Mouse (Mus musculus): ENCODE results near the gene Pamr1. TPM values are rescaled to one million over a fixed set of nuclear protein-coding genes. Genes with fewer than 3 reads are reported as not detected.

Pamr1 gene
- total RNA-seq, 1 experiment from 2014 or later: 4.8 TPM

DNA sequence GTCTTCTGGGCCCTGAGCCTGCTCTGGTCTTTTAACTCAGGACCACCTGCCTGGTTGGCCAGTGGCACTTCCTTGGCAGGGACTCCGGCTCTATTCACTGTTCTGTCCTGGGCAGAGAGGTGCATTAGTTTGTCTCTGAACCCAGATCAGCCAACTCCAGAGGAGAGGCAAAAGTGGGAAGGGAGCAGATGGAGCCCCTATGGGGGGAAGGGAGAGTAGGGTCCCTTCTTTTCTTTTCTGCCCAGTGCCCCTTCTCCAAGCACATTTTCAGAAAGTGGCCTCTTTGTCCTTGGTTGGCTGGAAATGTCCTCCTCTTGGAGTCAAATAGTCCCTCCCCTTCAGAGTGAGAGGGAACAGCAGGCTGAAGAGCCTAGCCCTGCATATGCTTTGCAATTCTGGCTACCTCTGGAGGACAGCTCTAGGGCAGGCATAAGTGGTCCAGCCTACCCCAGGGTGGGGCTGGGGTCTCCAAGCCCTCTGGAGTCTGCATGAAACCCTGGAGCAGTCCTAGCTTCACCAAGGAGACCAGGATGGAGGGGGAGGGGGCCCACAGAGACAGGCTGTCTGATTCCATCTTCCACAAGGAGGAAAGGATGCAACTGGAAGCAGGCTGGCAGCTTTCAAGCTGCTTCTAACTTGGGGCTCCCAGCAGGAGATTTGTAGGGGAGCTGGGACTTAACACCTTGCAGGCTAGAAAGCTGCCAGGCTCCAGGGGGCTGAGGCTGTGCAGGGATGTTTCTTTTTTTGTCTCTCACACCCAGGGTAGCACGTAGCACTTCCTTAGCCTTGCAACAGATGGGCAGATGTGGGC is 49.3 kb downstream of the Pamr1 start:
- DNase-seq: no peak

DNA sequence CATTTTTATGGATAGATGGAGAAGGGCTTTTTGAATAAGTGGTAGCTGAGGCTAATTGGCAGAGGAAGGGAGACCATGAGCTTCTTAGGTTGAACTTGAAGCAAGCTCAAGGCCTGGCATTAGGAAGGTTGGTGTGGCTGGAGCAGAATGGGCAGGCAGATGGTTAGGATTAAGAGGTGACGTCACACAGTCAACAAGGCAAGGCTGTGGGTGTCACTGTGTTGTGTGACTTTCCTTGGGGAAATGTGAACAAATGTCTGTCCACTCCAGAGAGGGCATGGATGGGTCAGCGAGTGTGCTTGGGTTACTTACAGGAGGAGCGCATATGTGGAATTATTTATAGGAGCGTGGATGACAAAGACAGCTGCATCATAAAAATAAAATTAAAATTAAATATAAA is 50.7 kb downstream of the Pamr1 start:
- no peak for DNase-seq

DNA sequence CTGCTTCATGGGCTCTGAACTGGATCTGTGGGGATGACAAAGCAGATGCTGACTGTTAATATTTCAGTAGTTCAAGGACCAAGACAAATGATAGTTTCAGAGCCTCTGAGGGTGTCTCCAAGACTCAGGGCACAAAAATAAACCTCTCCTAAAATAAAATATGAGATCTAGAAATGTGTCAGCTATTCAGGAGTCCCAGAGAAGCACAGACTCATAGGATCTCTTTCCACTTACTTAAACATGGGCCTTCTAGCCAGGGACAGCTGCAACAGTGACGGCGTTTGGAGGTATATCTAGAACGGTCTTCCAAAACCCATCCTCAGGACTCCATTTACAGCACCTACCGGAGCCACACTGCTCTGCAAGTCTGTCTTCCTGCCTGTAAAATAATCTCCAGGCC is 60.7 kb downstream of the Pamr1 start:
- no peak for DNase-seq

DNA sequence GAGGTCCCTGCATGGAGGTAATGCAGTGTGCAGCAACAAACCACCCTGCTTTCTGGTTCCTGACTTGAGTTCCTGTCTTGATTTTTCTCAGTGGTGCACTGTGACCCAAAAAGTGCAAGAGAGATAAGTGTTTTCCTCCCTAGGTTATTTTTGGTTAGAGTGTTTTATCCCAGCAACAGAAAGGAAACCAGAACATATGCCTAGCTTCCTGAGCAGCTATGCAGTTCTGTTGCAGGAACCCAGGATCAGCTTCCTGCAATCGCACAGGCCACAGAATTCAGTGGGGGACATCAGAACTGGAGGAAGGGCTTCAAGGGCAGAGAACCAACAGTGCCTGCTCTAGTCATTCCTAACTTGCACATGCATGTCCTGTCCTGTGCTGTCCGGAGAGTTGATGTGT is 66.8 kb downstream of the Pamr1 start:
- DNase-seq: no peak

DNA sequence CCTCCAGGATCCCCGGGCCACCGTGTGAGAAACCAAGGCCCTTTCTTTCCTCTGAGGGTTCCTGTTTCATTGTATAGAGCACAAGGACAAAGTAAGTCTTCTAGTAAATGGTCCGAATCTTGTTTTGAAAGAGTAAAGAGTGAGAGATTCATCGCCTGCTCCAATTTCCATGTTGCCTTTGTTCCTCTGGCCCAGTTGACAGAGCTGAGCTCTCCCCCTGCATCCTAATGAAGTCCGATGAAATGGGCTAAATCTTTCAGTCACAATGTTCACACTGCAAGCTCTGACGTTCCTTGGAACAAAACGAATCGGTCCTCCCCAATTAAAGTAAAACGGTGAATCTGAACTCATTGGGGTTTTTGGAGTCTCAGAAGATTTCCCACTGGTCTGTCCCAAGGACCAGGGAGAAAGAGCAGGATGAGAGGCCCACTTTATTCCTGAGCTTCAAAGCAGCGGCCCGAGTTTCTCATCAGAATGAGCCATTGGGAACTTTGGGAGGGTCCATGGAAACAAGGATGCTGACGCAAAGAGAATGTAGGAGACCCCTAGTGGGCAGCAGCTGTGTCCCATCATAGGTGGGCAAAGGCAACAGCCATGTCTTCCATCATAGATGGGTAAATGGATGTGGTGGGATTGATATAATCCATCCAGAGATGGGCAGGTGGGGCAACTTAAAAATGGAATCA is 71.1 kb downstream of the Pamr1 start:
- DNase-seq: no peak

DNA sequence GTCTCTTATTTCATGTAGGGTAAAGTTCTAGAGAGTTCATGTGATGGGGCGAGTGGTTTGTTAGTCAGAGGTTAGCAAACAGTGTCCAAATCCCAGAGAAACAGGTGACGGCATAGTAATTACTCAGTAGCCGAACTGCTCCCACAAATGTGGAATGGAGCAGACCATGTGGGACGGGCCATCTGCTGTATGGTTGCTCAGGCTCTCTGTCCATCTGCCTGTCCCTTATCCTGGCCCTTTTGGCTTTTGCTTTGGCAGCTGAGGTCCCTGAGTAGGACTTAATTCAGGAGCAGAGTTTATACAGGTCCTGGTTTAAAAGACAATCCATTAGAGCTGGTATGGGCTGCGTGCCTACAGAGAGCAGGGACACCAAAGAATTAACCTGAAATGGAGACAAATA is 72.4 kb downstream of the Pamr1 start:
- DNase-seq: no peak

DNA sequence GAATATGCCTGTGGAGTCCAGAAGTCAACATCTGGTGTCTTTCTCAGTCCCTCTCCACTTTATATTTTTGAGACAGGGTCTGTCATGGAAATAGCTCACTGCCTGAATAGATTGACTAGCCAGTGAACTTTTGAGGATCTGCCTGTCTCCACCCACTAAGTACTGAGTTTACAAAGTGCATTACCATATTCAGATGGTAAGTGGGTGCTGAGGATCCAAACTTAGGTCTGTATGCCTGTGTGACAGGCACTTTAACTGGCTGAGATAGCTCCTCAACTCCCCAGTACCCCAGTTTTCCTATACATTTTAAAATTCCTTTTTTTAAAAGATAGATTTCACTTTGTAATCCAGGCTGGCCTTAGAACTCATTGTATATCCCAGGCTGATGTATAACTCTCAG is 73.1 kb downstream of the Pamr1 start:
- no peak for DNase-seq

DNA sequence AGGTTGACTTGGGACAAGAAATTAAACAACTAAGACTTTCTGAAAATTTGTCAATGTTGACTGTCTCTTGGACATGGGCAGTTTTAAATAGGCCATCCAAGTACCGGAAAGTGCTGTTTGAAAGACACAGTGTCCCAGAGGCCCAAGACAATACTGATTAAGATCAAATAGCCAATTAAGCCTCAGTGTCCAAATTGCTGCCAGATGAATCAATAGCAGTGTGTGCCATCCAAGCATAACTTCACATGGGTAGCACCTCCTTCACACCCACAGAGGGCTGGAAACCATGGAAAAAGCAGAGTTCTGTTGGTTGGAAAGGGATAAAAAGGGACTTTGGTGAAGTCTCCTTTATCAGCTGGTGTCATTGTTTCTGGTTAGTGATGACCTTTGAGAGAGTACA is 74.7 kb downstream of the Pamr1 start:
- no peak for DNase-seq

DNA sequence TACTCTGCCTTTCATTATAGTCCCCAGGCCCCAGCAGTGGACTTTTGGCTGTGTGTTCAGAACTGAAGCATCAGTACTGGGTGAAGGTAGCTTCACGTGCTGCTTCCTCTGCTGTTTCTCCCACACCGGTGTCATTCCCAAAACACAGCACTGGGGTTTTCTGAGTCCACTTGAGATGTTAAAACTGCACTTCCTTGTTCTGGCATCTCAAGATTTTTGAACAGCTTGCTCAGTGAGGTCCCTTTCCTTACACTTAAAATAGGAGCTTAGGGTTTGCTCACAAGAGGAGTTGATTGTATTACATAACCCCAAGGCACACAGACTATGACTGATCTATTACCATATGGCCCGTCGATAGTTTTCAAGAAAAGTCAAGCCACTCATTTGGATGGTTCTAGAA is 82.5 kb downstream of the Pamr1 start:
- DNase-seq: no peak

DNA sequence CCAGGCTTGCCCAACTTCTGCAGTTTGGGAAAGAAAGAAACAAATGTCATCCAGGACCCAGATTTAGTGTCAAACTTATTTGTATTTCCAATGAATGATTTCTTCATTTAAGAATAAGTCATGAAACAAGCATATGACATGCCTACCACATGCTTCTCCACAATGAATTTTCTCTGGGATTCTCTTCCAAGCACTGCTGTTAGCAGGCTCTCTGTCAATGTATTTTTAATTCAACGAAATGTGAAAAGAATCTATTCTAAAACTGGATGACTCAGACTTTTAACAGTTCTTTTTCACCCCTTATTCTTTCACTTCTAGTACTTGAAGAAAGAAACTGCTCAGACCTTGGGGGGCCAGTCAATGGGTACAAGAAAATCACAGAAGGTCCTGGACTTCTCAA is 84.2 kb downstream of the Pamr1 start:
- no peak for DNase-seq

DNA sequence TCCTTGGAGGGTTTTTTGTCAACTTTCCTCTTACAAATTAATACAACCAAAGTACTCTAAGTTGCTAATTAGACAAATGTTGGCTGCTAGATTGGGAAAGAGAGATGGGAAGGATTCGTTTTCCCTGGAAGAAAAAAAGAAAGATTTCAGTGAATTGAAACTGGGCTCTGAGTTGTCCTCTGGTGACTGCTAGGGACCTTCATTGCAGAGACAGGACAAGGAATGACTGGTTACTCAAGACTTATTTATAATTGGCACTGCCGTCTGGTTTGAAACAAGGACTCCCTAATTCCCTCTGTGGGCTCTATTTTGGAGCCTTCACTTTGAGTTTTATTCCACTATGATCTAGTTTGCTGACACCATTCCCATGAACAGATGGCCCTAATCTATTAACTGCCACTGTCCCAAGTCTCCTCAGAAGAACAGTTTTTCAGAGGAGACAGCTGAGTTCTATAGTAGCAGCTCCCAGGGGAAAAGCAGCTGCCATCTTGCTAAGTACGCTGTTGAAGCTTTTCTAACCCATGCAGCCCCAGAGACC is 85.8 kb downstream of the Pamr1 start:
- no peak for DNase-seq

DNA sequence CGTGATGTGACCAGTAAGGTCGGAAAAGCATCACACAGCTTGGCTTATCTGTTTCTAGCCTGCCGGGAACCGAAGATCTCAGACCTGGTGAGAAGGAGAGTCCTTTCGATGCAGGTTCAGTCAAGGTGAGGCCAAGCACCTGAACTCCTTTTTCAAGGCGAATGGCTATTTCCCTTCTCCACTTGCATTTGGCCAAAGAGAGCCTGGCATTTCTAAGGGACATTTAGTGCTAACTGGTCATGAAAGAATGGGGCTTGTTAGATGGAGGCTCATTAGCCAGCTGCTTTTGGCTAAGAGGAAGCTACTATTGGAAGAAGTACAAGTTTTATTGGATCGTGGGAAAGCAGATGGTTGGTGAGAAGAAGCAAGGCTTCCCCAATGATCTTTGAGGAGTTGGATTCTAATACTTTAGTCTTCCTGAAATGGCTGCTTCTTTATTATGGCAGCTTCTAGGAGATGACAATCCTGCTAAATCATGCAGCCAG is 86.3 kb downstream of the Pamr1 start:
- DNase-seq: no peak

DNA sequence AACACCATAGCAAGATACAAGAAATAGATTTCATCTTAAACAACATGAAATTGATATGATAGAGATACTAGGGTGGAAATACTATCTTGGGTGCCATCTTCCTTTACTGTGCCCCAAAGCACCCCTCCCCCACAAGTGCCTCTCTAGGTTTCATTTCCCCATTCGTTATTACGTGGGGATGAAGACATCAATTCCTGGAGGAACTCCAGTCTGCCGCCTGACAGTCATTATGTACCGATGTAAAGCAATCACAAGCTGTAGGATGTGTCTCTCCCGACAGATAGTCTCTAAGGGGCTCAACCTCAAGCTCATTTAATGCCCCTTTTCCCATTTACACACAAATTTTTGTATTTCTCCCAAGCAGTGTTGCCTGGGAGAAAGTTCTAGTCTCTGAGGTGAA is 88.3 kb downstream of the Pamr1 start:
- DNase-seq: no peak

DNA sequence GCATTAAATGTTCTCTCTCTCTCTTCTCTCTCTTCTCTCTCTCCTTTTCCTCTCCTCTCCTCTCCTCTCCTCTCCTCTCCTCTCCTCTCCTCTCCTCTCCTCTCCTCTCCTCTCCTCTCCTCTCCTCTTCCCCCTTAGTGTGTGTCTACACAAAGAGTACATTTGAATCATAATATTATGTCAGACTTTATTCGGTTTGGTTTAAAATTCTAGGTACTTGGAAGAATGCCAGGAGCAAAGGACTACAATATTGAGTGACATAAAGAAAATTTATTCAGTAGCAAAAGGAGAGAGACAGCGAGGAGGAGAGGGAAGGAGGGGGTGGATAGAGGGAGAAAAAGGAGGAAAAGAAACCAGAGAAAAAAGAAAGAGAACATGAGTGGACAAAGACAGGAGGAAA is 88.9 kb downstream of the Pamr1 start:
- no peak for DNase-seq

DNA sequence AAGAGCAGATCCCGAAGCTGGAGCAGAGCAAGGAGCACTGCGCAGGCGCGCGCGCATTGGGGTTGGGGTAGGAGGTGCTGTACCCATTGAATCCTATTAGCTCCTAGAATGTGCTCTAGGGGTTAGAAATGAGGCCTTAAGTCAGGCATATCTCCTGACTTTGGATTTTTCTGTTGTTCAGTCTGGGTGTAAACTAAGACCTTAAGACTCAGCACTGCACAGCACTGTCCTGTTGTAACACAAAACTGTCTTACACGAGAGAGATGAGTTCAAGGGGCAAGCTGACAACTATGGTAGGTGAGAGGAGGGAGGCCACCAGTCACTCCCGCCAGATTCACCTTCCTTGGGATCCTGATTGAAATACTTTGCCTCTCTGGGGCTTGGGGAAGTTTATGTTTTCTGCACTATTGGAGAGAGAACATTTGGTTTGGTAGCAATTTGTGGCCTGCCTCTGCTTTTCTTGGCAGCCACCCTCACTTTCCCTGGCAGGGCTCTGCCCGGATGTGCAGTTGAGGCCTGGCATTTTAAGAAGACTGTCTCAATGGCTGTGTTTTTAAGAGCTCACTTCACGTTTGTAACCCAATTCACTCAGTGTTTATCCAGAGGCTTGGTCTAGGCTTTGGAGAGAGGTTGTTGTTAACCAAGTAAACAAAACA is 99.2 kb downstream of the Pamr1 start:
- no peak for DNase-seq

DNA sequence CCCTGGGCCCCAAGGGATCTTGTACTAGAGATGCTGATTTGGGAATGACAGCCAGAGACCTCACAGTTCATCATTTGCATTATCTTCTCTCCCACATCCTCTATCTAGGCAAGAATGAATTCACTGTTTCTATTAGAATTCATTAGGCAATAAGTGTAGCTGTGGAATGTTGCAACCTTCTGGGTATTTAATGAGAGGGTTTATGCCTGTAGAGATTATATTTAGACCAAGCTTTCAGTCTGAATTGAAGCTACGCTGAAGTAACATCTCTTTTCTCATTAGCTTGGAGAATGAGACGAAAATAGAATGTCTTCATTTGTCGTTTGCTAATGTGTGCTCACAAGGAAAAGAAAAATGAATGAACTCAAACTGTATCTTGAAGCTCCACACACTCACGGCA is 100.5 kb downstream of the Pamr1 start:
- no peak for DNase-seq

DNA sequence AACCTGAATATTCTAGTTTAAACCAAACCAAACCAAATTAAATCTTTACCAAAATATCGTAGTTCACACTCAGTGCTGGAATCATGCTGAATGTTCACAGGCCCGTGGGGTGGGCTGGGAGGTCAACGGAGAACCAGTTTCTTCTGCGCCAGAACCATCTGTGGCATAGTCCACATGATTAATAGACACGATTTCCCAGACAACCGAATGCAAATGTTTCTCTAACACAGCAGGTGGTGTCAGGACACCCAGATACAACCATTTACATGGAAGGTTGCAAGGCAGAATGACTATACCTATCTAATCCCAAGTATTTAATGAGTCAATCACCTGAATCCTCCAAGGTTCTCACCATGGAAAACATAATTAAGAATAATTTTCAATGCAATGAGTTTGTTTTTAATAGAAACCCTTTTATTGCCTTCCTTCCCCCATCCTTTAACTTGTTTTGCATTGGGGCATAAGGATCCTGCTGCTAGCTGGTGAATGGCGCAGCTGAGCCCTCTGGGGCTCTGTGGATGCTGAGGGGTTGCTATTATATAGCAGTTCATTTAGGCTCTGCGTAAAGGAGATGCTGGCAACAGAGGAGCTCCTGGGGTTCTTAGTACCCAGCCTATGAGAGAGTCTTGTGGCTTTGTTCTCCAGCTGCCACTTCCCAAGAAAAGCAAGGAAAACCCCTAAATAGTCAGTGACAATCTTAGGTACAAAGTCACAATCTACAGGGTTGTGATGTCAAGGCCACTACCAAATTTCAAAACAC is 106.3 kb downstream of the Pamr1 start:
- DNase-seq: no peak

DNA sequence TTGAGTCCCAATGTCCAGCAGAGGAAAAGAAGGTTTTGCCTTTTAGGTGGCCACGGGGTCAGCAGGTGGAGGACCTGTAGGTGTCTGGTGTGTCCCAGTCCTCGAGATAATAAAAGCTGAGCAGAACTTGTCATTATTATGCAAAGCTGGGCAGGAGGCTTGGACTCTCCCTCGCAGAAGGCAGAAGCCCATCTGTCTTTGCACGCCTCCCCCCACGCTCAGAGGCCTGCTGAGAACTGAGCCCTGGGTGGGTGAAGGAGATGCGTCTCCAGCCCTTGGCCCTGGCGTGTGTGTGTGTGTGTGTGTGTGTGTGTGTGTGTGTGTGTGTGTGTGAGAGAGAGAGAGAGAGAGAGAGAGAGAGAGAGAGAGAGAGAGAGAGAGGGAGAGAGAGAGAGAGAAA is 107.9 kb downstream of the Pamr1 start:
- DNase-seq: no peak

DNA sequence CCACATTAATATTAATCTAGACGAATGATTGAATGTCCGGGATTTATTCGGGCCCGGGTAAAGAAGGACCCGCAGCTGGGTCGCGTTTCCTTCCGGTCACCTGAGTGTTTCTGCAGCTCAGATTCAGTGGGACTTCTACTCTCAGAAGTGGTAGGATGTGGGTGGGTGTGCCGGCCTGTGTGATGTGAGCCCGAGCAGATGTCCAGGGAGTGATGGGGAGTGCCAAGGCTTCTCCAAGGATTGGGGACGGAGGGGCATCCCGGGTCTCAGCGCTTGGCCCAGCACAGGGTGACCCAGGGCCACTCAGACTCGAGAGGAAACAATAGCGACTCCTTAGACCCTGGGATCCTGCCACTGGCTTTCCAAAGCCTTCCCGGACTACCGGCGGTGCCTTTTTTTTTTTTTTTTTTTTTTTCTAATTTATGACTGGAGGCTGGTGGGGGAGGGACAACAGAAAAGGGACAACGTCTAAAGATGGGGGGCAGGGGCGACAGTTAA is 108.4 kb downstream of the Pamr1 start, which contains the start of gene Slc1a2:
Gene Slc1a2, plus strand, starts transcription at position 497 of the 498 bp plus-strand sequence.
- DNase-seq: no peak

DNA sequence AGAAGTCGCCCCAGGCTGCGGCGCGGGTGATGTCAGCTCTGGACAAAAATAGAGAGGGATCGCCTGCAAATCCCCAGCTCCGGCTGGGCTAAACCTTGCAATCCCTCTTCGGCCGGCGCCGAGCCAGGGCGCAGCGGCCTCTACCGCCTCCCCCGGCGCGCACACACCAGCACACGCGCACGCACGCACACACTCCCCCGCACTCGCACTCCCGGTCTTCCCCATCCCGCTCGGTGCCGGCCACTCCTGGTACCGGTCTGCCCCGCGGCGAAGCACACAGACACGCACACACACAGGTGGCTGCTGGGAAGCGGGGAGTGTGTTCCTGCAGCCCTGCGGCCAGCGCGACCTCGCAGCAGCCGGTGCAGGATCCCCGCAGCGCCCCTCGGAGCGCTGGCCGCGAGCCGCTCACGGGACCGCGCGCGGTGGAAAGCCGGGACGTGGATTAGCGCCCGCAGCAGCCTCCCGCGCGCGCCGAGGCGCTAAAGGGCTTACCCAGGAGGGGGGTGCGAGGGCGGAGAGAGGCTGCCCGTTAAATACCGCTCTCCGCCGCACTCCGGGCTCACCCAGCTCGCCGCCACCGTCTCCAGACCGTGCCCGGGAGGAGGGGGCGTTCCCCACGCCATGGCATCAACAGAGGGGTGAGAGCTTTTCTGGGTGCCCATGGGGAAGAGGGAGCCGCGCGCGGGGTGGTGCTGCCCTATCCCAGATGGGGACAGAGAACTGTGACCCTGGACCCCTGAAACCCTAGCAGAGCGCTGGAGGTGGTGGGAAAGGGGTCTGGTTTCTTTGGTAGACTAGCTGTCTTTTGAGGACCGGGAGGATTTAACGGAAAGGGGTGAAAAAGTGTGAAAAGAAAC is 109.1 kb downstream of the Pamr1 start:
- DNase-seq: peak; percentile 68

DNA sequence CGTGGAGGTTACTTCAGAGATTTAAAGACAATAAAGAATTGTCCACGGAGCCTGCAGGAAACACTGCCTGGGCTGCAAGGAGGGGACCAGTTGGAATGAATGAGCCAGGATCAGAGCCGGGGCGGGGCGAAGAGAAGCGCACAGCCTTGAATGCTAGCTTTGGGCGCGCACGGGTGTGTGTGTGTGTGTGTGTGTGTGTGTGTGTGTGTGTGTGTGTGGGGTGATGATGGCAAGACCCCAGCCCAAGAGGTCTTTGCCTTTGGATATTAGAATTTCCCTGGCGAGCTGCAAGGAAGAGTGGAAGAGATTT is 109.7 kb downstream of the Pamr1 start:
- DNase-seq: peak; percentile 24
